ENCODE assay signal across 8 mouse cellular contexts in the genomic region with DNA sequence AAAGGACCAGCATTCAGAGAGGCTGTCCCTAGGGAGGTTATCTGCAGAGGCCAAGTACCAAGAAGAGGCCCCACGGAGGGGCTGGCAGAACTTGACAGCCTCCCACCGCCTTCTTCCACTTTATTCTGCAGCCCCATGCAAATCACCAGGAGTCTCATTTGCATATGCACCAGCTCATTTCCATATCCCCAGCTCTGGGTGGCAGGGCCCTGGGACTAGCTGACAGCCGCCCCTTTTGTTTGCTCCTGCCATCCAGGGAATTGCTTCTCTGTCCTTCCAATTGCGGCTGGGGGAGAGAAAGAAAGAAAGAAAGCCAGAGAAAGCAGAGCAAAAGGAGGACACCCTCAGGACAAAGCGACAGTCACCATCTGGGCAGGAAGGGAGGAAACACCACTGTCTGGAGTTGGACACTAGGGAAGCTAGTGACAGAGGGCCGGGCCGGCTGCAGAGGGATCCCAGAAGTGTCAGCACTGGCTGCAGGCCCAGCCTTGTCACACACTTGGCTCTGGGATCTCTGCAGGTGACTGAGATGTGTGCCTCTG.
DNase-seq lines count a peak whose midpoint lies in the region; ATAC-seq lines count a peak whose summit lies in the region.

No protein-coding gene starts in this region.

- H3K27ac ChIP-seq in forebrain, embryonic 14.5 days (ENCODE audit: low read depth, low read length) = peak overlapping the region; percentile 93
- H3K27ac ChIP-seq in liver, embryonic 15.5 days (replicated peaks) = no peak overlapping the region

- WGBS in forebrain, embryonic 14.5 days = 1% methylated on average over 7 of the region's 7 CpGs
- WGBS in liver, embryonic 15.5 days (ENCODE audit: insufficient replicate concordance) = 12% methylated on average over 7 of the region's 7 CpGs

- no peaks in the 10 kb centered on the region for H3K9me3 ChIP-seq in forebrain, embryonic 14.5 days (replicated peaks; ENCODE audit: control insufficient read depth, low read length)
- no peaks in the 10 kb centered on the region for H3K9me3 ChIP-seq in liver, embryonic 15.5 days (replicated peaks)

- DNase-seq in heart, adult 11 months = peak; percentile 88
- DNase-seq in heart, adult 18-20 months = no peak
- DNase-seq in A20 (ENCODE audit: low read depth, low spot score) = peak; percentile 55
- peak; percentile 94 for DNase-seq in forebrain, embryonic 14.5 days (ENCODE audit: low spot score)
- DNase-seq in thymus, postnatal 10 days (ENCODE audit: low spot score in 2 of 2) = no peak
- no peak for DNase-seq in cerebellum, adult 11-12 months
- DNase-seq in yolk sac, embryonic 10.5 days (ENCODE audit: low spot score) = no peak

- H3K4me1 ChIP-seq in forebrain, embryonic 14.5 days (ENCODE audit: control insufficient read depth, insufficient read depth, low read length) = peaks cover 20% of the 10 kb centered on the region
- H3K4me1 ChIP-seq in liver, embryonic 15.5 days (replicated peaks) = peaks cover 23% of the 10 kb centered on the region

- ATAC-seq in forebrain, embryonic 14.5 days = peak; percentile 92
- ATAC-seq in liver, embryonic 15.5 days (ENCODE audit: insufficient read depth) = peak; percentile 84

- peak overlapping the region; percentile 40; the same call in 1 of the 2 replicates for H3K9ac ChIP-seq in forebrain, embryonic 14.5 days (ENCODE audit: low read length)
- H3K9ac ChIP-seq in liver, embryonic 15.5 days = no peak overlapping the region

- no peak overlapping the region for H3K4me3 ChIP-seq in forebrain, embryonic 14.5 days (ENCODE audit: low read depth, low read length)
- no peak overlapping the region for H3K4me3 ChIP-seq in liver, embryonic 15.5 days (replicated peaks)

- H3K4me2 ChIP-seq in forebrain, embryonic 14.5 days (ENCODE audit: low read length) = peak overlapping the region; percentile 10
- H3K4me2 ChIP-seq in liver, embryonic 15.5 days = peak overlapping the region; percentile 46

- H3K36me3 ChIP-seq in forebrain, embryonic 14.5 days (ENCODE audit: control insufficient read depth, insufficient read depth, low read length) = no peaks in the 10 kb centered on the region
- H3K36me3 ChIP-seq in liver, embryonic 15.5 days (replicated peaks) = no peaks in the 10 kb centered on the region

- H3K27me3 ChIP-seq in forebrain, embryonic 14.5 days (replicated peaks; ENCODE audit: control insufficient read depth, insufficient read depth, low read length) = no peaks in the 10 kb centered on the region
- no peaks in the 10 kb centered on the region for H3K27me3 ChIP-seq in liver, embryonic 15.5 days

Comparison
In these comparisons a context has a peak if more than half of its experiments do, and no peak if none do; other contexts are left out.
1. DNase-seq: peak in heart, adult 11 months (single experiment), A20 (single experiment) and forebrain, embryonic 14.5 days (single experiment); none in heart, adult 18-20 months (0 of 2), thymus, postnatal 10 days (0 of 2), cerebellum, adult 11-12 months (single experiment) and yolk sac, embryonic 10.5 days (single experiment).